Mouse (Mus musculus): ENCODE measurements around the gene Lce1f.

DNA sequence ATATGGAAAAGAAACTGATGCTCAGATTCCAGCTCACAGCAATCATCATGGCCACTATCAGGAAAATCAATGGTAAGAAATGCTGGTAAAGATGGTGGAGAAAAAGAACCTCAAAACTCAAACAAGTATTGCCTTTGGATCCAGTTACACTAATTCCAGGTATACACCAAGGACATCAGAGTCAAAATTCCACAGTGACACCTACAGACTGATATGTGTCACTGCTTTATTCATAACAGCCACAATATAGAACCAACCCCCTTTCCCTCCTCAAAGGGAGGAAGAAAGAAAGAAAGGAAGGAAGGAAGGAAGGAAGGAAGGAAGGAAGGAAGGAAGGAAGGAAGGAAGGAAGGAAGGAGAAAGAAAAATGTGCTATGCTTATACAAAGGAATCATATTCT lies 5.0 kb downstream of the Lce1f start:
- TF ChIP-seq GATA1 (IDR thresholded peaks at IDR 0.05; ENCODE audit: borderline replicate concordance, low read length): no peak
- no peak for TF ChIP-seq FLI1 (IDR thresholded peaks at IDR 0.05; ENCODE audit: low read length)
